23 mouse cellular contexts compared by ENCODE assay signal in the genomic region with DNA sequence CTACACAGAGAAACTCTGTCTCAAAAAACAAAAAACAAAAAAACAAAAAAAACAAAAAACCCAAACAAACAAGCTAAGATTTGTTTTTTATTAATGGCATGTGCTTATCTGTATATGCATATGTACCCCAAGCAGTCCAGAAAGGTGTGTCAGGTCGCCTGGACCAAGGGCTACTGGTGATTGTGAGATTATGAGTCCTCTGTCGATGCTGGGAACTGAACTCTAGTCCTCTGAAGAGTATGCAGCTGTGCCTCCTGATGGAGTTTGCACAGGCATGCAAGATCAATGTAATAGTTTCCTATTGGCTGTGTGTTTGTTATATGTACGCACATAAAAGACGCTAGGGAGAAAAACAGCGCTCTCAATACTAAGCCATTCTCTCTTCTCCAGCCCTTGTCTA.
DNase-seq lines count a peak whose midpoint lies in the region; ATAC-seq and TF ChIP-seq lines count a peak whose summit lies in the region.
"Had no signal": no experiment of that assay in that cellular context is flagged by ENCODE, and none has a peak within 500 bp of the region (broad histone marks: within the 10 kb centered on the region; RNA-seq: fewer than 3 reads in every experiment).

No protein-coding gene starts in this region.

- no peak overlapping the region for H3K4me3 ChIP-seq in embryonic facial prominence, embryonic 13.5 days
- no peak overlapping the region for H3K4me3 ChIP-seq in embryonic facial prominence, embryonic 10.5 days
- H3K4me3 ChIP-seq in testis, adult 2 months (ENCODE audit: control insufficient read depth, low read depth, low read length): no peak overlapping the region
- H3K4me3 ChIP-seq: embryonic facial prominence, embryonic 12.5 days; forebrain, embryonic 10.5 days; forebrain, embryonic 13.5 days; hindbrain, embryonic 10.5 days; hindbrain, embryonic 13.5 days had no signal

- no peaks in the 10 kb centered on the region for H3K9me3 ChIP-seq in embryonic facial prominence, embryonic 13.5 days
- H3K9me3 ChIP-seq in embryonic facial prominence, embryonic 10.5 days: no peaks in the 10 kb centered on the region
- H3K9me3 ChIP-seq: embryonic facial prominence, embryonic 12.5 days; forebrain, embryonic 10.5 days; forebrain, embryonic 13.5 days; hindbrain, embryonic 10.5 days; hindbrain, embryonic 13.5 days had no signal

- no peaks in the 10 kb centered on the region for H3K27me3 ChIP-seq in embryonic facial prominence, embryonic 13.5 days
- H3K27me3 ChIP-seq in embryonic facial prominence, embryonic 10.5 days (replicated peaks; ENCODE audit: low read depth, poor library complexity, severe bottlenecking): no peaks in the 10 kb centered on the region
- no peaks in the 10 kb centered on the region for H3K27me3 ChIP-seq in testis, adult 2 months (ENCODE audit: control insufficient read depth, insufficient read depth, low read length)
- H3K27me3 ChIP-seq: embryonic facial prominence, embryonic 12.5 days; forebrain, embryonic 13.5 days; hindbrain, embryonic 13.5 days had no signal

- 89% methylated on average over 5 of the region's 5 CpGs for WGBS in embryonic facial prominence, embryonic 13.5 days
- 94% methylated on average over 5 of the region's 5 CpGs for WGBS in embryonic facial prominence, embryonic 10.5 days

- peaks cover 9% of the 10 kb centered on the region for H3K4me1 ChIP-seq in embryonic facial prominence, embryonic 13.5 days
- peaks cover 4% of the 10 kb centered on the region for H3K4me1 ChIP-seq in embryonic facial prominence, embryonic 10.5 days
- no peaks in the 10 kb centered on the region for H3K4me1 ChIP-seq in testis, adult 2 months (ENCODE audit: control insufficient read depth, insufficient read depth, low read length)
- H3K4me1 ChIP-seq: forebrain, embryonic 13.5 days; hindbrain, embryonic 13.5 days had no signal

- H3K4me2 ChIP-seq in embryonic facial prominence, embryonic 13.5 days: no peak overlapping the region
- H3K4me2 ChIP-seq: embryonic facial prominence, embryonic 12.5 days; forebrain, embryonic 13.5 days; heart, embryonic 11.5 days; hindbrain, embryonic 13.5 days had no signal

- no peak for TF ChIP-seq POLR2A in testis, adult 2 months (IDR thresholded peaks at IDR 0.05; ENCODE audit: control insufficient read depth, low read depth, low read length)

- no peak overlapping the region for H3K9ac ChIP-seq in embryonic facial prominence, embryonic 13.5 days
- H3K9ac ChIP-seq: embryonic facial prominence, embryonic 12.5 days; forebrain, embryonic 13.5 days; hindbrain, embryonic 13.5 days had no signal

- H3K36me3 ChIP-seq in embryonic facial prominence, embryonic 13.5 days: peaks cover 23% of the 10 kb centered on the region
- H3K36me3 ChIP-seq in embryonic facial prominence, embryonic 10.5 days (replicated peaks): peaks cover 31% of the 10 kb centered on the region
- no peaks in the 10 kb centered on the region for H3K36me3 ChIP-seq in testis, adult 2 months (ENCODE audit: control insufficient read depth, insufficient read depth, low read length)

- H3K27ac ChIP-seq in embryonic facial prominence, embryonic 13.5 days: peak overlapping the region; percentile 30; the same call in 1 of the 2 replicates
- no peak overlapping the region for H3K27ac ChIP-seq in embryonic facial prominence, embryonic 10.5 days (replicated peaks)
- H3K27ac ChIP-seq in testis, adult 2 months (ENCODE audit: control insufficient read depth, insufficient read depth, low read depth, low read length): peak overlapping the region; percentile 63
- H3K27ac ChIP-seq: embryonic facial prominence, embryonic 12.5 days; forebrain, embryonic 10.5 days; forebrain, embryonic 13.5 days; hindbrain, embryonic 10.5 days; hindbrain, embryonic 13.5 days had no signal

- no peak for ATAC-seq in embryonic facial prominence, embryonic 13.5 days (ENCODE audit: insufficient number of reproducible peaks, insufficient read depth, low FRiP score, low TSS enrichment, low read depth)
- ATAC-seq in megakaryocyte progenitor cell, adult 5-6 weeks (replicated peaks; ENCODE audit: poor library complexity): peak; percentile 52; the same call in 1 of the 2 replicates
- ATAC-seq: activated CD4-positive, CD25-positive, alpha-beta regulatory T cell, adult 4 months; forebrain, embryonic 13.5 days; forebrain, embryonic 16.5 days; hindbrain, embryonic 16.5 days had no signal

- no peak for DNase-seq in embryonic facial prominence, embryonic 10.5 days (ENCODE audit: low spot score)
- DNase-seq in testis, postnatal 14 days (ENCODE audit: low spot score): no peak
- no peak for DNase-seq in thymus, postnatal 0 days (ENCODE audit: low spot score)
- no peak for DNase-seq in urinary bladder, postnatal 10 days (ENCODE audit: low spot score)
- DNase-seq: adrenal gland, adult 8-10 months; adrenal gland, postnatal 25 days; cerebellum, adult 11-12 months; cerebellum, adult 8-10 months; cerebellum, postnatal 10 days; gastrocnemius, postnatal 10 days; gastrocnemius, postnatal 36 days had no signal

- TF ChIP-seq CTCF in testis, adult 2 months (IDR thresholded peaks at IDR 0.05; ENCODE audit: control insufficient read depth, insufficient read depth, insufficient replicate concordance, low read depth, low read length): no peak
